Mouse (Mus musculus) hindbrain, embryonic 14.5 days (tissue): ENCODE measurements around the gene Cgrrf1. TPM values are rescaled to one million over a fixed set of nuclear protein-coding genes. Genes with fewer than 3 reads are reported as not detected.
"Not testable (repeated sequence)": the region's sequence is repeated elsewhere in the genome, so short reads cannot be mapped to it uniquely, and the experiment has no call there.

Source experiments
- ATAC-seq: fragments of 200-750 bp; cut with Nextera tagmentation; 2 replicates; pipeline ENCODE4 v1.8.0; 2017; ENCODE audit warnings: moderate number of reproducible peaks, mild to moderate bottlenecking, moderate TSS enrichment, moderate library complexity; ENCODE audit not compliant: low FRiP score
- DNase-seq: peaks from one replicate; pipeline ENCODE4 v3.0.0-alpha.2; 2015; ENCODE audit warnings: low spot score
- H3K27ac ChIP-seq: fragments of 300-500 bp; sonication (generic); 2 replicates; pipeline ENCODE4 v1.5.1; 2014; ENCODE audit warnings: mild to moderate bottlenecking, moderate library complexity
- H3K27me3 ChIP-seq: fragments of 300-500 bp; sonication (generic); 2 replicates; pipeline ENCODE4 v1.6.1; 2014; ENCODE audit warnings: mild to moderate bottlenecking, low read length, mixed read lengths; ENCODE audit not compliant: control insufficient read depth, insufficient read depth
- H3K36me3 ChIP-seq: fragments of 300-500 bp; sonication (generic); replicated peaks from 2 replicates; pipeline ENCODE4 v1.6.1; 2014; ENCODE audit not compliant: control insufficient read depth, insufficient read depth
- H3K4me1 ChIP-seq: fragments of 300-500 bp; sonication (generic); replicated peaks from 2 replicates; pipeline ENCODE4 v1.6.1; 2014; ENCODE audit warnings: antibody characterized with exemption, low read length, mixed read lengths; ENCODE audit not compliant: control insufficient read depth, insufficient read depth
- H3K4me2 ChIP-seq: fragments of 300-500 bp; sonication (generic); replicated peaks from 2 replicates; pipeline ENCODE4 v1.6.1; 2014; ENCODE audit warnings: mild to moderate bottlenecking, moderate library complexity
- H3K4me3 ChIP-seq: fragments of 300-500 bp; sonication (generic); replicated peaks from 2 replicates; pipeline ENCODE4 v1.5.1; 2014; ENCODE audit warnings: mild to moderate bottlenecking, low read length
- H3K9ac ChIP-seq: fragments of 300-500 bp; sonication (generic); 2 replicates; pipeline ENCODE4 v1.6.1; 2014
- H3K9me3 ChIP-seq: fragments of 300-500 bp; sonication (generic); 2 replicates; pipeline ENCODE4 v1.6.1; 2016; ENCODE audit warnings: low read length; ENCODE audit not compliant: control insufficient read depth
- WGBS: fragments of 180-500 bp; shearing (Covaris S2); extraction: QIAGEN DNeasy Blood & Tissue Kit; methylation state at CpG from one replicate; pipeline ENCODE4 v1.1.7; 2014; 5-methylcytosine and 5-hydroxymethylcytosine counted together
- polyA plus RNA-seq: library from polyadenylated mRNA; unstranded; fragments of >200 nt; fragmentation: Nextera tagmentation; extraction: Ambion mirVana; gene quantifications from 2 replicates; pipeline ENCODE4 v1.2.1, GENCODE M21; 2014

Gene Cgrrf1
- polyA plus RNA-seq, 1 experiment from 2014 or later, result 21.3 TPM

GRCm38 (mm10) chr14:46819961-46820360, 12.0 kb upstream of the Cgrrf1 start:
- not testable (repeated sequence) for H3K27me3 ChIP-seq, H3K4me2 ChIP-seq, H3K9ac ChIP-seq, H3K4me3 ChIP-seq, DNase-seq, H3K27ac ChIP-seq, H3K9me3 ChIP-seq, ATAC-seq
- WGBS, result 96% methylated on average over 5 of the region's 6 CpGs
- Histone ChIP-seq H3K36me3 (peaks cover 25% of the 10 kb centered on the region; the same call in 1 of the 2 replicates), H3K4me1 (peaks cover 20% of the 10 kb centered on the region)

- Histone ChIP-seq H3K4me3 (peak overlapping the region; percentile 86), H3K9ac (peak overlapping the region; percentile 88), H3K4me2 (peak overlapping the region; percentile 80), H3K36me3 (peaks cover 13% of the 10 kb centered on the region; the same call in 1 of the 2 replicates), H3K9me3 (no peaks in the 10 kb centered on the region), H3K27ac (peak overlapping the region; percentile 87), H3K4me1 (peaks cover 20% of the 10 kb centered on the region), H3K27me3 (peaks cover 7% of the 10 kb centered on the region; the same call in 1 of the 2 replicates)
- ATAC-seq (no peak), DNase-seq (no peak)
- 2% methylated on average over 11 of the region's 11 CpGs for WGBS
These were observed 10.6 kb upstream of the Cgrrf1 start for GRCm38 (mm10) chr14:46821271-46821872.

GRCm38 (mm10) chr14:46821873-46822716, 9.8 kb upstream of the Cgrrf1 start, which contains the start of gene Gmfb:
Gene Gmfb, minus strand, starts transcription at chr14:46822242.
- 1% methylated on average over 65 of the region's 65 CpGs for WGBS
- Histone ChIP-seq H3K27ac (peak within 1 kb of the TSS; percentile 87), H3K4me3 (peak within 1 kb of the TSS; percentile 86), H3K9me3 (no peaks in the 10 kb centered on the region), H3K36me3 (0 out of 2 replicates have a peak, but pooled peaks cover 5% of the 10 kb centered on the region), H3K27me3 (peaks cover 7% of the 10 kb centered on the region; the same call in 1 of the 2 replicates), H3K9ac (peak within 1 kb of the TSS; percentile 88), H3K4me1 (peaks cover 20% of the 10 kb centered on the region), H3K4me2 (peak within 1 kb of the TSS; percentile 80)
- ATAC-seq (peak; percentile 98), DNase-seq (peak; percentile 97)

- peaks cover 7% of the 10 kb centered on the region; the same call in 1 of the 2 replicates for H3K27me3 ChIP-seq
- no peak for DNase-seq
- no peaks in the 10 kb centered on the region for H3K9me3 ChIP-seq
- peaks cover 20% of the 10 kb centered on the region for H3K4me1 ChIP-seq
- no peak overlapping the region for H3K4me2 ChIP-seq
- no peak overlapping the region for H3K27ac ChIP-seq
- H3K36me3 ChIP-seq, result no peaks in the 10 kb centered on the region
- no peak overlapping the region for H3K9ac ChIP-seq
- H3K4me3 ChIP-seq, result no peak overlapping the region
- no peak for ATAC-seq
- 82% methylated on average over 2 of the region's 2 CpGs for WGBS
These were observed 7.9 kb upstream of the Cgrrf1 start for GRCm38 (mm10) chr14:46823996-46824395.

GRCm38 (mm10) chr14:46827430-46827829, 4.5 kb upstream of the Cgrrf1 start:
- Histone ChIP-seq H3K4me3 (no peak overlapping the region), H3K4me1 (peaks cover 10% of the 10 kb centered on the region; the same call in 1 of the 2 replicates), H3K4me2 (no peak overlapping the region), H3K27ac (no peak overlapping the region), H3K27me3 (peaks cover 7% of the 10 kb centered on the region; the same call in 1 of the 2 replicates), H3K9ac (no peak overlapping the region), H3K9me3 (no peaks in the 10 kb centered on the region), H3K36me3 (no peaks in the 10 kb centered on the region)
- DNase-seq, result no peak
- no peak for ATAC-seq
- WGBS, result 77% methylated on average over 1 of the region's 1 CpGs

GRCm38 (mm10) chr14:46831295-46831694, 630 bp upstream of the Cgrrf1 start:
- H3K9me3 ChIP-seq, result no peaks in the 10 kb centered on the region
- peak overlapping the region; percentile 66 for H3K9ac ChIP-seq
- WGBS, result 7% methylated on average over 4 of the region's 4 CpGs
- ATAC-seq, result no peak
- no peaks in the 10 kb centered on the region for H3K36me3 ChIP-seq
- H3K27me3 ChIP-seq, result no peaks in the 10 kb centered on the region
- peak overlapping the region; percentile 78 for H3K4me2 ChIP-seq
- DNase-seq, result no peak
- no peak overlapping the region for H3K27ac ChIP-seq
- H3K4me3 ChIP-seq, result peak overlapping the region; percentile 80
- H3K4me1 ChIP-seq, result peaks cover 16% of the 10 kb centered on the region; the same call in 1 of the 2 replicates

GRCm38 (mm10) chr14:46832354-46833272, 688 bp downstream of the Cgrrf1 start:
- H3K4me1 ChIP-seq, result peaks cover 16% of the 10 kb centered on the region; the same call in 1 of the 2 replicates
- H3K27ac ChIP-seq, result no peak overlapping the region
- no peak; the same call in 1 of the 2 replicates for ATAC-seq
- peak overlapping the region; percentile 80 for H3K4me3 ChIP-seq
- 8% methylated on average over 40 of the region's 40 CpGs for WGBS
- H3K27me3 ChIP-seq, result no peaks in the 10 kb centered on the region
- H3K4me2 ChIP-seq, result peak overlapping the region; percentile 78
- H3K9ac ChIP-seq, result peak overlapping the region; percentile 66
- H3K36me3 ChIP-seq, result no peaks in the 10 kb centered on the region
- no peaks in the 10 kb centered on the region for H3K9me3 ChIP-seq
- no peak for DNase-seq

- 70% methylated on average over 4 of the region's 4 CpGs for WGBS
- ATAC-seq, result no peak
These were observed 7.4 kb downstream of the Cgrrf1 start for GRCm38 (mm10) chr14:46839326-46839725.

More at GRCm38 (mm10) chr14:46839326-46839725, 7.4 kb downstream of the Cgrrf1 start:
- Histone ChIP-seq H3K27me3 (no peaks in the 10 kb centered on the region), H3K9ac (no peak overlapping the region), H3K9me3 (no peaks in the 10 kb centered on the region), H3K36me3 (peaks cover 23% of the 10 kb centered on the region), H3K27ac (no peak overlapping the region), H3K4me2 (no peak overlapping the region), H3K4me1 (no peaks in the 10 kb centered on the region), H3K4me3 (no peak overlapping the region)
- no peak for DNase-seq
